Mouse (Mus musculus): ENCODE measurements around the gene Lhfpl5.
"Not testable (repeated sequence)": the region's sequence is repeated elsewhere in the genome, so short reads cannot be mapped to it uniquely, and the experiment has no call there.

Gene Lhfpl5

GRCm38 (mm10) chr17:28575244-28576125 is at the start of gene Lhfpl5:
Gene Lhfpl5, plus strand, starts transcription at chr17:28575641.
- peak; percentile 7 for DNase-seq

GRCm38 (mm10) chr17:28527184-28528042 is 48.0 kb upstream of the Lhfpl5 start:
- DNase-seq, result no peak

- DNase-seq, result peak; percentile 79
Observed at GRCm38 (mm10) chr17:28528043-28528351, 47.4 kb upstream of the Lhfpl5 start.

- no peak for DNase-seq
Observed at GRCm38 (mm10) chr17:28529116-28529515, 46.3 kb upstream of the Lhfpl5 start.

- DNase-seq, result no peak
Observed at GRCm38 (mm10) chr17:28530506-28530905, 44.9 kb upstream of the Lhfpl5 start, which contains the start of gene Armc12. Gene Armc12, plus strand, starts transcription at chr17:28530806.

GRCm38 (mm10) chr17:28531946-28532345 is 43.5 kb upstream of the Lhfpl5 start:
- DNase-seq, result no peak

GRCm38 (mm10) chr17:28532557-28532956 is 42.9 kb upstream of the Lhfpl5 start:
- DNase-seq, result no peak

GRCm38 (mm10) chr17:28533327-28533726 is 42.1 kb upstream of the Lhfpl5 start:
- DNase-seq, result no peak

GRCm38 (mm10) chr17:28537881-28538280 is 37.6 kb upstream of the Lhfpl5 start:
- no peak for DNase-seq

- no peak for DNase-seq
Observed at GRCm38 (mm10) chr17:28546925-28547324, 28.5 kb upstream of the Lhfpl5 start.

GRCm38 (mm10) chr17:28548550-28548949 is 26.9 kb upstream of the Lhfpl5 start:
- DNase-seq, result no peak

GRCm38 (mm10) chr17:28549111-28549510 is 26.3 kb upstream of the Lhfpl5 start, which contains the start of gene Clpsl2:
Gene Clpsl2, plus strand, starts transcription at chr17:28549411.
- DNase-seq, result no peak

- peak; percentile 39 for DNase-seq
Observed at GRCm38 (mm10) chr17:28553040-28553793, 22.2 kb upstream of the Lhfpl5 start.

- not testable (repeated sequence) for DNase-seq
Observed at GRCm38 (mm10) chr17:28554021-28554420, 21.4 kb upstream of the Lhfpl5 start.

GRCm38 (mm10) chr17:28556635-28557396 is 18.6 kb upstream of the Lhfpl5 start:
- DNase-seq, result no peak

GRCm38 (mm10) chr17:28557772-28558171 is 17.7 kb upstream of the Lhfpl5 start:
- DNase-seq, result no peak

GRCm38 (mm10) chr17:28560598-28560997 is 14.8 kb upstream of the Lhfpl5 start, which contains the start of gene Clps:
Gene Clps, minus strand, starts transcription at chr17:28560766.
- DNase-seq, result no peak

GRCm38 (mm10) chr17:28561613-28562012 is 13.8 kb upstream of the Lhfpl5 start:
- DNase-seq, result no peak

- no peak for DNase-seq
Observed at GRCm38 (mm10) chr17:28565181-28565580, 10.3 kb upstream of the Lhfpl5 start.

- DNase-seq, result no peak
Observed at GRCm38 (mm10) chr17:28567541-28567940, 7.9 kb upstream of the Lhfpl5 start.

- DNase-seq, result no peak
Observed at GRCm38 (mm10) chr17:28571868-28572267, 3.6 kb upstream of the Lhfpl5 start.

GRCm38 (mm10) chr17:28572521-28572920 is 2.9 kb upstream of the Lhfpl5 start:
- DNase-seq, result no peak

Measured in cerebellum, adult 8-10 months (tissue).